Mouse (Mus musculus): ENCODE measurements around the gene Mfsd9. TPM values are rescaled to one million over a fixed set of nuclear protein-coding genes. Genes with fewer than 3 reads are reported as not detected.
"Not testable (repeated sequence)": the region's sequence is repeated elsewhere in the genome, so short reads cannot be mapped to it uniquely, and the experiment has no call there.

The Mfsd9 gene
- total RNA-seq, 4 experiments from 2014 or later = 0.49 to 1.3 (median 0.64) TPM

DNA sequence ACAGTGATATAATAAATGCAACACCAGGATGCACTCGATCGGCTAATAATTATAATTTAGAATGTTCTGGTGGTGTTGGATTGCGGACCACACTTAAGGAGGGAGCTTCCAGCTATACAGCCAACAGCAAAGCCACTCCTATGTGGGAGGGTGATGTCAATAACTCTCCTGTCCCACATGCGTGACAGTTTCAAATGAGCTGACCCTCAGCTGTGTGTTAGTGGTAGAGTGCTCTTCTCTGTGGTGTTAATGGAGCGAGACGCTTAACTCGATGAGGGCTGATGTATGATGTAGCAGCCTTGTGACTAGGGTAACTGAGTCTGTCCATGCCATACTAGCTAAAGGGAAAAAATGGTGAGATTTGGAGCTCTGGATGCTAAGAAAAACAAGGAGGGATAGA is 7.0 kb downstream of the Mfsd9 start:
- no peak for DNase-seq (ENCODE audit: low spot score)

DNA sequence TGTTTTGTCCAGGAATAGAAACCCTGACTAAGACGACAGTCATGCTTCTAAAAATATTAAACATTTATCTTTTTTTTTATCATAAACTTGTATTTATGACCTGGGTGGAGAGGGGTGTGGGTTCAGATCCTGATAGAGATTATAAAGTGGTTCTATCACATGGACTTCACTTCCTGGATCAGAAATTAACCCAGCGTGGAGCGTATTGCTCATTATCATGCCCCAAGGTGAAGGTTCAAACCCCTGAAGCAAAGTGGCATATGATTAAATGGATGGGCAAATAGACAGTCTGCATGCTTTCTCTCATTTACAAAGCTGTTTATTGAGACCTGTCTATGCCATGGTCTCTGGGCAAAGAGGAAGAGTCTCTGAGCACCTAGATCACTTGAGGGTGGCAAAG is 13.7 kb downstream of the Mfsd9 start:
- DNase-seq (ENCODE audit: low spot score) = no peak

DNA sequence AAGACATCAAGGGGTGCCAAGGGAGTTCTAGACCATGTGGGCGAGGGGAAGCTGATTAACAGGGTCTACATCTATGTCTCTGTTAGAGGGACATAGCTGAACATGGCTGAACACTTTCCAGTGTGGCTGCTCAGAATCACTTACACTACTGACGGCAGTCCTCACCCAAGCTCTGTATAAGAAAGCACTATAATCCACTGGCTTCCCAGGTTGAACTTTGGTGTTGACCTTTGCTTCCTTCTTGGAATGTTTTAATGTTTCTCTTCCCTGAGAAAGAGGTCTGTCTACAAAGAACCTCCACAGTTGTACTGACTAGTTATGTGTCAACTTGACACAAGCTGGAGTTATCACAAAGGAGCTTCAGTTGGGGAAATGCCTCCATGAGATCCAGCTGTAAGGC is 14.4 kb downstream of the Mfsd9 start:
- DNase-seq (ENCODE audit: low spot score) = no peak

DNA sequence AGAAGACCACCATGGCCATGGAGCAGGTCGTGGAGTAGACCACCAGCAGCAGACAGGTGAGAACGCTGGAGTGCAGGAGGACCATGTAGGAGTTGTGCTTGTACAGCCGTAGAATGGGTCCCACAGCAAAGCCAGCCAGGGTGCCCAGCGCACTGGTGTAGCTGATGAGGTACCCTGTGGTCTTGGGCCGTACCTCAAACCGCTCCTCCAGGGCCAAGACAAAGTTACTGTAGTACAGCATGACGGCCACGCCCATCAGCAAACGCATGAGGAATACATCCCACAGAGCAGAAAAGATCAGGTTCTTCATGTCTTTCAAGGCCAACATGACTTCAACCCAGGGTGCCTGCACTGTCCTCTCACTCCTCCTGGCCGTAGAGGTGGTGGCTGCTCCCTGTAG is 16.4 kb downstream of the Mfsd9 start:
- no peak for DNase-seq (ENCODE audit: low spot score)

DNA sequence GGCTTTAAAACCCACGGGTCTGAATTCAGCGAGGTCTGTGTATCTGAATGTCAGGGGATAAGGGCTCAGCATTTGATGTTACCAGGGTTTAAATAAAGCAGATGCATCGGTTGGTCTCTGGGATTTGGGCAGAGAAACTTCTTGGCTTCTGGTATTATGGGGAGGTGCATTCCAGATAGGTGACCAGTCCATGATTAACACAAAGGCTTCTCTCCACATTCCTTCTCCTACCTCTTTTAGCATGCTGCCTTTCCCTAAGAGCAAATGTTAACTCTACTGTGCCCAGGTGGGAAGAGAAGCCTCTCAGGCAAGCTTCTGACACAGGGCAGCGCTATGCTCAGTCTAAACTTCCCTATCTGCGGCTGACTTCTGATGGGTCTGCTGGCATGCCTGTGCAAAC is 17.3 kb downstream of the Mfsd9 start:
- no peak for DNase-seq (ENCODE audit: low spot score)

DNA sequence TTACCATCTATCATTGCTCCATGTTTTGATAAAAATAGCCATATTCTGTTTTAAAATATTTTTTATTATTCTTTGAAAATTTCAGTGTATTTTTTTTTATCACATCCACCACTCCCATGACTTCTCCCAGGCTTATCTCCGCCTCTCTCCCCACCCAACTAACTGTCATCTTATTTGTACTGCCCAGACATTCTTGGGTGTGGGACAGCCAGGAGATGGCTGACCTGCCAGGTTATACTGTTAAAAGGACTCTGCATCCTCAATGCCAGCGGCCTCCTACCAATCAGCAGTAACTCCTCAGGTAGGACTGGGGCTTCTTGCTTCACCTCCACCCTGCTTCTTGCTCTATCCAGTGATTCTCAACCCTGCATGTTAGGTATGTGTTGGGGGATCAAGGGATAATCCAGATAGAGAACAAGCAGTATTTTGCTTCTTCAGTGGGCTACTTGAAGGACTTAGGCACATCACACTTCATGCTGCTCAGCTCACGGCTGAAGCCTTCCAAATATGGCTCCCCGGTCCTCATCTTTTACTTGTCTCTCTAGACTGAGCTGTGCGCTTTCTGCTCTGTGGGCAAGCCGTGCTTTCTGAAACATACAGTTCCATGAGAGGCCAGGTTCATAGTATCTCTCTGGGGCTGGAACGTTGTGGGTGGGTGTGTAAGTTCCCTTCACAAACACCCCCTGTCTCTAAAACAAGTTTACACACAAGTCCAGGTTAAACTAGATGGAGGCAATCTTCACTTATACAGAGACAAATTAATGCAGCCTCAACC is 19.1 kb downstream of the Mfsd9 start:
- DNase-seq (ENCODE audit: low spot score) = no peak

DNA sequence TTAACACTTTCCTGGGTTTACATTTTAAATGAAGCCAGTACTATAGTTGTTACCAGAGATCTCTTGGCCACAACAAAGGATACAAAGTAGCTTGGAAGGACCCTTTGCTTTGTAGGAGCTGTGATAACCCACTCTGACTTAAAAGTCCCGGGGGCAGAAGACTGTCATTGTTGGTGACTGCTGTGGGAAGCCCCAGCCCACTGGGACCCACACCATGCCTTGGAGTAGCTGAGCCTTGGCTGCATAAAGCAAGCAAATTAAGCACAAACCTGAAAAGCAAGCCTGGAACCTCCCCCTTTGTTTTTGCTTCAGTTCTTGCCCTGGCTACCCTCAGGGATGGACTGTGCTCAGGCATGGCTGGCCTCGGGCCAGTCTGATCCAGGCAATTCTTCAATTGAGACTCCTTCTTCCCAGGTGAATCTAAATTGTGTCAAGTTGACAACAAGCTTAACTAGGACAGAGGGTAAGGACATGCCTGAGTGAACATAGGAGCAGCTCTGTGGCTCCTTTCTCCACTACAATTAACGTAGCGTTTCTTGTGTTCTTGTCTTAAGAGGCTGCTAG is 21.1 kb downstream of the Mfsd9 start:
- no peak for DNase-seq (ENCODE audit: low spot score)

DNA sequence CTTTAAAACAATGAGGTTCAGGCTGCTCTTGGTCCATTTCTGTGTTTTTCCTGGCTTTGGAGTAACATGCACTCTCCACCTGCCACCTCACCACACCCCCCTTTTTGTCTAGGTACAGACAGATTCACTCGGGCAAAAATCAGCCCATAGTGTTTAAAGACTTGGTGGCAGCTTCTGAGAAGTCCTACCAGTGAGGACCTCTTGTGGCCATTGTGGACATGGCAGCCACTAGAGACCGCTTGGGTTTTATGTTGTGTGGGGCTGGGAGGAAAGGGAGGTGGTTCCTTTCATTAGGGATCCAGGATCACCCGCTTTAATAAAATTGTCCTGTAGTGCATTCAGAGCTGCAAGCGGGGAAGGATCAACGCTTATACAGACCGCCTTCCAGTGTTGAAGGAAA is 21.9 kb downstream of the Mfsd9 start:
- peak; percentile 4 for DNase-seq (ENCODE audit: low spot score)

DNA sequence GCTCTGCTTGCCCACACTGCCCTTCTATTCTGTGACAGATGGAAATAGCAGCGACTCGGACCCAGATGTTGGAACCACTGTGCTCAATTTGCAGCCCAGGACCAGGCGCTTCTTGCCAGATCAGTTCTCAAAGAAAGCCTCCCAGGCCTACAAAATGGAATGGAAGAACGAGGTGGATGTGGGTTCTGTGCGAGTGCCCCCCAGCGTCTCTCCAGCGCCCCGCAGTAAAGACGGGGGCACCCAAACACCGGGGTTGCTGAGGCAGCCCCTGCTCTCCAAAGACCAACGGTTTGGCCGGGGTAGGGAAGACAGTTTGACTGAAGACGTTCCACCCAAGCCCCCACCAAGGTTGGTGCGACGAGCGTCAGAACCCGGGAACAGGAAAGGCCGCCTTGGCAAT is 22.9 kb downstream of the Mfsd9 start:
- no peak for DNase-seq (ENCODE audit: low spot score)

DNA sequence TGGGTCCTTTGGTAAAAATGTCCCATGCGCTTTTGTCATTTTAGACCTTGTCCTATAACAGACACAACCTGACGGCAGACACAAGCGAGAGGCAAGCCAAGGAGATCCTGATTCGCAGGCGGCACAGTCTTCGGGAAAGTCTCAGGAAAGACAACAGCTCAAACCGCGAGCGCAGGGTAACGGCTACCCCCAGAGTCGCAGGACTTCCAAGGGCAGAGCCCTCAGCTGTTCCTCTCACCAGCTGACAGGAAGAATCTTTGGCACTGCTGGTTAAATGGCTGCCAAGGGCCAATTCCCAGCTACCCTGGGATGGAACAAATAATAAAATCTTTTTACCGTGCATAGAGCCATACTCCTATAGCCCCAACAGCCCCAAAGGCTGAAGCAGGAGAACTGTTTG is 25.0 kb downstream of the Mfsd9 start:
- no peak for DNase-seq (ENCODE audit: low spot score)

DNA sequence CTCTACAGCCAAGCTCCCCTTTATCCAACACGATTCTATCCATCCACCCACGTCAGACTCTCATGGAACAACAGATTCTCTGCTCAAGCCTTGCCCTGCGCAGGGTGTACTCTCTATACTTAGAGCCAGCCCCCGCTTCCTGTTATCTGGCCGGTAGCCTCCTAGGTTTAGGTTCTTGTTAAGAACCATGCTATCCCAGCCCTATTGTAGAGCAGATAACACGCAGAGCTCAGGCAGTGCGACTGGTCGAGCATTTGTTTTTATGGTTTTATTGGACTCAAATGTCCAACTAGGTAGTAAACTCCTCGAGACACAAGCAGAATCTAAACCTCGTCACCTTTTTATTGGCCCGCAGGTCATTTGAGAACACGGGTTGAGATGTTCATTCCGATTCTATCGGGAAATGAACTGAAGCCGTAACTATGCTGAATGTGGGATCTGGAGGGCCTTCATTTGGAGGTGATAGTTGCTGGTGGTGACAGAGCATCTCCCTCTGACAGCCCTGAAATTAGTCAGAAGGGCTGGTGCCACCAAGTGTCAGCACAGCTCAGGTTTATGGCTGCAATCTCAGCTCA is 25.7 kb downstream of the Mfsd9 start:
- DNase-seq (ENCODE audit: low spot score) = no peak

DNA sequence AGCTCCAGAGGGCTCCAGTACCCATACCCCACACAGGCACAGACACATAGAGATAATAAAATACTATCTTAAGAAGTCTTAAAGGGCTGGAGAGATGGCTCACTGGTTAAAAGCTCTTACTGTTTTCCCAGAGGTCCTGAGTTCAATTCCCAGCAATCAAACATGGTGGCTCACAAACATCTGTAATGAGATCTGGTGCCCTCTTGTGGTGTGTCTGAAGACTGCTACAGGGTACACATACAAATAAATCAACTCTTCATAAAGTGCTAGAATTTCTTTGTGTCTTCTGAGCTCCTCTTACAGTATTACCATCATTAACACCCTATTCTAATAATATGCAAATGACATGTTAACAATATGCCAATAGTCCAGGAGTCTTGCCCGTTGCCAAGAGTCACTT is 26.4 kb downstream of the Mfsd9 start:
- DNase-seq (ENCODE audit: low spot score) = no peak

DNA sequence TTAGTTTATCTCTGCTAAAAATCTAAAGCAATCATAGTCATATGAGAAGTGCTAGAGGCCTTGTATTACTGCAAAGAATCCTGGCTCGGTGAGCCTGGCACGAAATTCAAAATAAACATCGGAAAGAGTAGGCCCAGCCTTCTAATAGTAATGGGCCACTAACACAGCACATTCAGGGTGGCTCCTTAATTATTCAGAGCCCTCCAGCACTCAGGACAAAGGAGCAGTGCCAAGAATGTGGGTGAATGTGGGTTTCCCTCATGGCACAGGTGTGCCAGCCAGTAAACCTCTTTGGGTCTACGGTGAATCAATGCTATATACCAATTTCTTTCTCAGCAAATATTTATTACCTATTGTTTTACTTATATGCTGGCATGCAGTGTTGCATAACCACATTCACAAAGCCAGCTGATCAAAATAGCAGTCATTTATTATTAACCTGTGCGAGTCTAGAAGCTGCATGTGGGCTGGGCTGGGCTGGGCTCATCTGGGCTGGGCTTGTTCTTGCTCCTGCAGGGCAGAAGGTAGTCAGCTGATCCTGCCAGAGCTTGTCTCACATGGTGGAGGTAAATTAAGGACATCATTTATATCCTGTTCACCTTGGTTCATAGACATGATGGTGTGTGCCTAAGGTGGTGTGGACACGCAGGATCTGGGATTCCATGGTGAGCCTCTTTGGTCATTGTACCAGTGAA is 30.6 kb downstream of the Mfsd9 start:
- DNase-seq (ENCODE audit: low spot score) = no peak

DNA sequence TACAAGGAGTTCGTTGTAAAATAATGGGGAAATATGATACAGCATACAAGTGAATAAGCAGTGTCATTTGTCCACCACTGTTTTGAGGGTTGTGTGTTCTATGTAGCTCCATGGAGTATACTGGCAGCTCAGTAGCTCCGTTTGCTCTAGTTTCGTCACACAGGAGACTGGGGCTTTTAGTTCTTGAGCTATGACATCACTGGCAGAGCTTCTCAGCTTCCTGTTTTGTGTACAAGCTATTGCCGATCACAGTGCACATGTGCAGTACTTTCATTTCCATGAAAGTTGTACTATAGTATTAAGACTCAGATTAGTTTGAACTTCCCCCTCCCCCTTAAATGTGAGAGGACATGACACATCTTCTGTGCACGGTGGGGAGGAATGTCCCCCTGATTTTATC is 44.4 kb downstream of the Mfsd9 start:
- no peak for DNase-seq (ENCODE audit: low spot score)

DNA sequence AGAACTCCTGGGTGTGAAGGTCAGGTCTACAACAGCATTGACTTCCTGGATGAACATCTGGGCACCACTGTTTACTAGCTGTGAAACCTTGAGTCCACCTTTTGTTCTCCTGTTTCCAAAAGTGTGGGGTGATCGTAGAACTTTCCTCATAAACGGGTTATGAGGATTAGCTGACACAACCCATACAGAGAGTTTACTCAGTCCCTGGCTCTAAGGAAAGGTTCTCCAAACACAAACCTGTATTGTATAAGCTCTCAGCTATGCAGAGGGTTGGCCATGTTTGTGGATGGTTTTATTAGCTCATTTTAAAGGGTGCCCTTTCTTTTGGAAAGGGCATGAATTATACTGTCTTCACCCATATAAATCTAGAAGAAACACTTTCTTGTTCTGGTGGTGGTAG is 49.7 kb downstream of the Mfsd9 start:
- no peak for DNase-seq (ENCODE audit: low spot score)

DNA sequence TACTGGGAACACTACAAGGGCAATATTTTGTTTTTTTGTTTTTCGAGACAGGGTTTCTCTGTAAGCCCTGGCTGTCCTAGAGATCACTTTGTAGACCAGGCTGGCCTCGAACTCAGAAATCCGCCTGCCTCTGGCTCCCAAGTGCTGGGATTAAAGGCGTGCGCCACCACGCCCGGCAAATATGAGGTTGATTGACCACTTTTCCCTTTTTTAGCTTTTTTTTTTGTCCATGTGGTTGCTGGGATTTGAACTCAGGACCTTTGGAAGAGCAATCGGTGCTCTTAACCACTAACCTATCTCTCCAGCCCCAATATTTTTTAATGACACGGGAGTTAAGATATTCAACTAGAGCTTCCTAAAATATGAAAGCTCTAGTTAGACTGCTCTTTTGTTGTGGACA is 52.2 kb downstream of the Mfsd9 start:
- DNase-seq (ENCODE audit: low spot score) = not testable (repeated sequence)

DNA sequence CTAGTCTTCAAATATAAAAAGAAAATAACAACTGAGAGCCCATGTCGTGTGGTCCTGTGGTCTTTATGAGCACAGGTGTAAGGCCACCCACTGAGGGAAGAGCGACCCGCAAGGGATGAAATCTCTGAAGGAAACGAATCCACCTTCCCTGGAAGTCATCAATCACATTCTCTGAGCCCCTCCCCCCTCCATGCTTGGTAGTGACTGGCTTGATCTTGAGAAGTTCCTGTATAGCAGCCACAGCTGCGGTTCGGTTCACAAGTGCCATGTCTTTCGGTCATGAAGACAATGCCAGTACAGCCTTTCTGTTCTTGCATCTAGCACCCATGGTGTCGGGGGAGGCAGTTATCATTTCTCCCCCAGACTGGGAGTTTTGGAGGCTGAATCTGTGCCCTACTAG is 52.8 kb downstream of the Mfsd9 start:
- no peak for DNase-seq (ENCODE audit: low spot score)

DNA sequence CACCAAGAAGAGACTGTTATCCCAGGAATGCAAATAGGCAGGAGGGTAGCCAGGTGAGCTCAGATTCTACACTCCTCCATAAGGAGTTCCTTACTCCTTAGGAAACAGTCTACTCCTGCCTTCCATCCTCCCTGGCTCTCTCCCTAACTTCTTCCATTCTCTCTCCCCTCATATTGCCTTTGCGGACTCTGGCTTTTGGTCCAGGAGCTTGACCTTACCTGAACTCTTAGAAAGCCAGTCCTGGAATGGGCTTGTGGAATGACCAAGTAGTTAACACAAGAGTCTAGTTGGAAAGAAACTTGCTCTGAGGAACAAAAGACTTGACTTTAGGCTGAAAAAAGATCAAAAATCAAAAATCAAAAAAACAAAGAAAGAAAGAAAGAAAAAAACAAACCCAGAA is 61.9 kb downstream of the Mfsd9 start:
- DNase-seq (ENCODE audit: low spot score) = no peak

DNA sequence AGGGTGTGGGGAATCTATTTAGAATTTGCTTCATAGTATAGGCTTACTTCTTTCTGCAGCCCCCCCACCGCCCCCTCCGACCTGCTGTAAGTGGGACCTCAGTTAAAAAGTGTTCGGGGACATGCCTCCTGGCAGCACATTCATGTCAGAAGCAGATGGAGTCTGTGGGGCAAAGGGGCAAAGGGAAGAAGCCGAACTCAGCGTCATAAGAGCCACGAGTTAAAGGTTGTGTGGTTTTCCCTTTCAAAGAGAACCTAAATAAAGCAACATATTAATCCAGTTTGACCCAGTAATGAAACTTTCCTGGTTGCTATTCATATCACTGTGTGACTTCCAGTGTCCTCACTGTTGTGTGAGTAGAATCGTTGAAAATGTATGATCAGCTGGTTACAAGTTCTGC is 63.1 kb downstream of the Mfsd9 start:
- DNase-seq (ENCODE audit: low spot score) = no peak

DNA sequence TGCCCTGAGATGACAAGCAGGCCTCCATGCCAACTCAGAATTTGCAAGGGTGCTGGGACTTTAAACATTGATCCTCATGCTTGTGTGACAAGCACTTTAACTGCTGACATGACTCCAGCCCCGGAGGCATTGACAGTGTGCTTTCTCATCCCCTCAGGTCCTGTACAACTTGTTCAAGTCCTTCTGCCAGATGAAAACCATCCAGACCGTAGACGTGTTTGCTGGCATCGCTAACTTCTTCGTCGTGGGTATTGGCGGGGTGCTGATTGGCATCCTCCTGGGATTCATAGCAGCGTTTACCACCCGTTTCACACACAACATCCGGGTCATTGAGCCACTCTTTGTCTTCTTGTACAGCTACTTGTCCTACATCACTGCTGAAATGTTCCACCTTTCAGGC is 64.4 kb downstream of the Mfsd9 start:
- DNase-seq (ENCODE audit: low spot score) = no peak
